Mouse (Mus musculus) c-Kit-positive CD71-positive TER-119-positive erythroid progenitor cells, embryonic 14.5 days (primary cell): ENCODE measurements around the gene Lrp1.

Experiments used
- DNase-seq: peaks from one replicate; pipeline ENCODE4 v3.0.0-alpha.2; 2013; ENCODE audit warnings: low spot score

The Lrp1 gene

GRCm38 (mm10) chr10:127645791-127646190, 24.8 kb upstream of the Lrp1 start:
- no peak for DNase-seq

- peak; percentile 69 for DNase-seq
Observed at GRCm38 (mm10) chr10:127643553-127644238, 22.7 kb upstream of the Lrp1 start.

GRCm38 (mm10) chr10:127642772-127643552, 22.0 kb upstream of the Lrp1 start, which contains the start of gene Stat6:
Gene Stat6 (plus strand): TSS chr10:127642986.
- peak; percentile 76 for DNase-seq

GRCm38 (mm10) chr10:127641861-127642771, 21.2 kb upstream of the Lrp1 start:
- DNase-seq: peak; percentile 82

- no peak for DNase-seq
Observed at GRCm38 (mm10) chr10:127640421-127640820, 19.5 kb upstream of the Lrp1 start.

- DNase-seq: no peak
Observed at GRCm38 (mm10) chr10:127632668-127633271, 11.8 kb upstream of the Lrp1 start.

GRCm38 (mm10) chr10:127631261-127632214, 10.6 kb upstream of the Lrp1 start:
- no peak for DNase-seq

- DNase-seq: no peak
Observed at GRCm38 (mm10) chr10:127626433-127626832, 5.5 kb upstream of the Lrp1 start.

- DNase-seq: no peak
Observed at GRCm38 (mm10) chr10:127623439-127624216, 2.7 kb upstream of the Lrp1 start.

- no peak for DNase-seq
Observed at GRCm38 (mm10) chr10:127622661-127623060, 1.7 kb upstream of the Lrp1 start.

- no peak for DNase-seq
Observed at GRCm38 (mm10) chr10:127622057-127622392, 1.1 kb upstream of the Lrp1 start.

- no peak for DNase-seq
Observed at GRCm38 (mm10) chr10:127621191-127622056, 476 bp upstream of the Lrp1 start.

- no peak for DNase-seq
Observed at GRCm38 (mm10) chr10:127619941-127620405, 975 bp downstream of the Lrp1 start.

- no peak for DNase-seq
Observed at GRCm38 (mm10) chr10:127619119-127619721, 1.7 kb downstream of the Lrp1 start.

GRCm38 (mm10) chr10:127618173-127618572, 2.8 kb downstream of the Lrp1 start:
- DNase-seq: no peak

GRCm38 (mm10) chr10:127617294-127617693, 3.7 kb downstream of the Lrp1 start:
- DNase-seq: no peak

- no peak for DNase-seq
Observed at GRCm38 (mm10) chr10:127616261-127616679, 4.7 kb downstream of the Lrp1 start.

- DNase-seq: no peak
Observed at GRCm38 (mm10) chr10:127615591-127615990, 5.4 kb downstream of the Lrp1 start.

GRCm38 (mm10) chr10:127615034-127615374, 5.9 kb downstream of the Lrp1 start:
- DNase-seq: no peak
